Mouse (Mus musculus) spleen, adult 12 weeks (tissue): ENCODE data around the gene Zmynd8.

Experiments used
- DNase-seq: peaks from one replicate; pipeline ENCODE4 v3.0.0; 2022; ENCODE audit warnings: low spot score

Zmynd8 gene

GRCm38 (mm10) chr2:165896171-165896570, 2.6 kb downstream of the Zmynd8 start:
- no peak for DNase-seq

GRCm38 (mm10) chr2:165895687-165896086, 3.1 kb downstream of the Zmynd8 start:
- no peak for DNase-seq

GRCm38 (mm10) chr2:165894533-165894932, 4.3 kb downstream of the Zmynd8 start:
- no peak for DNase-seq

GRCm38 (mm10) chr2:165893232-165893631, 5.6 kb downstream of the Zmynd8 start:
- no peak for DNase-seq

GRCm38 (mm10) chr2:165892626-165893025, 6.2 kb downstream of the Zmynd8 start:
- no peak for DNase-seq

- DNase-seq: no peak
These were observed 8.4 kb downstream of the Zmynd8 start for GRCm38 (mm10) chr2:165890401-165890800.

GRCm38 (mm10) chr2:165889874-165890273, 8.9 kb downstream of the Zmynd8 start:
- no peak for DNase-seq

GRCm38 (mm10) chr2:165889266-165889665, 9.6 kb downstream of the Zmynd8 start:
- no peak for DNase-seq

GRCm38 (mm10) chr2:165888813-165889221, 10.0 kb downstream of the Zmynd8 start:
- DNase-seq: no peak

GRCm38 (mm10) chr2:165888396-165888795, 10.4 kb downstream of the Zmynd8 start:
- peak; percentile 74 for DNase-seq

GRCm38 (mm10) chr2:165886857-165887628, 11.8 kb downstream of the Zmynd8 start:
- no peak for DNase-seq

- no peak for DNase-seq
These were observed 12.3 kb downstream of the Zmynd8 start for GRCm38 (mm10) chr2:165886482-165886856.

GRCm38 (mm10) chr2:165885951-165886320, 12.9 kb downstream of the Zmynd8 start:
- no peak for DNase-seq

GRCm38 (mm10) chr2:165885225-165885950, 13.4 kb downstream of the Zmynd8 start:
- peak; percentile 61 for DNase-seq

GRCm38 (mm10) chr2:165884577-165885224, 14.1 kb downstream of the Zmynd8 start:
- peak; percentile 99 for DNase-seq

GRCm38 (mm10) chr2:165883846-165884576, 14.8 kb downstream of the Zmynd8 start:
- DNase-seq: peak; percentile 20

- no peak for DNase-seq
These were observed 15.8 kb downstream of the Zmynd8 start for GRCm38 (mm10) chr2:165883006-165883405.

GRCm38 (mm10) chr2:165881585-165882431, 17.0 kb downstream of the Zmynd8 start:
- no peak for DNase-seq

- no peak for DNase-seq
These were observed 17.6 kb downstream of the Zmynd8 start for GRCm38 (mm10) chr2:165881220-165881584.

- no peak for DNase-seq
These were observed 18.2 kb downstream of the Zmynd8 start for GRCm38 (mm10) chr2:165880501-165881182.
